Mouse (Mus musculus): Measurements from ENCODE around the gene AA467197. TPM values are rescaled to one million over a fixed set of nuclear protein-coding genes. Genes with fewer than 3 reads are reported as not detected.

The AA467197 gene
- polyA plus RNA-seq, 1 experiment from 2014 or later = not detected

DNA sequence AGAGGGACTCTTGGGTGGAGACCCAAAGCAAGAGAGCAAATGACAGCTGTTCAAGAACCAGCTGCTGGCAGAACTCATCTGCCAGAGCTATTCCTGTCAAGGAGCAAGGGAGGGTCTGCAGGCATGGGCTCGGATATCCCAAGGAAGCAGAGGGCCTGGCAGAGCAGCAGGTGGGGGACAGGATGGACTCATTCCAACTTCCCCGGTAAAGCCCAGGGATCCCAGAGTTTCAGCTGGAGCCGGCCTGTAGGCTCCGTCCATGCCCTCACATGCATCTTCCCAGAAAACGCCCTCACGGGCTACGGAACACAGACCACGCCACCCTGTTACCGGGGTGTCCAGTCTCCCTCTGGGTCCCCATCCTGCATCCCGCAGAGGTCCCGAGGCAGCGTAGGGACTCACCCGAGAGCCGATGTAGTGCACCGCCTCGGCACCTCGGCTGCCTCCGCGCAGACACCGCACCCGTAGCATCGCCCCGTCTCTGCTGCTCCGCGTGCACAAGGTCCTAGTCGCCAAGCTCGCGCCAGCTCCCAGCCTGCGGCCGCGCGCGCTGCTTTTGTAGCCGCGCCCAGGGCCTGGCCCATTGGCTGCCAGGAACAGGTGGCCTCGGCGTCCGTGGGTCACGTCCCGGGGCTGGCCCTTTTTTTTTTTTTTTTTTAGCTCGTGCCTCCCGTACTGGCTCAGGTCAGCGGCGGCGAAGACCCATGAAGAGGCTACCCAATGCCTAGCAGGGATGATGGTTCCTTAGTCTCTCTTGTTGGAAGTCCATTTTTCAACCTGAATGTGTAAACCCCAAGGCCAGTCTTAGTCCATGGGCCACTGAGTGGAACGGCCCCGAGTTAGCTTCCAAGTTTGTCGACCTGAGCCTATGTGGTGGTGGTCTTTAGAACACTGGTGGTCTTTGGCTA, 25.8 kb upstream of the AA467197 start, which contains the start of gene Gatm:
TSS of gene Gatm (minus strand) at position 558 of the 908 bp plus-strand sequence.
- H3K4me2 ChIP-seq (replicated peaks; ENCODE audit: low read depth, low read length) = peak within 1 kb of the TSS; percentile 91
- H3K9ac ChIP-seq (ENCODE audit: low read depth, low read length) = peak within 1 kb of the TSS; percentile 60
- peak; percentile 97 for ATAC-seq (ENCODE audit: low FRiP score, low TSS enrichment)
- 3% methylated on average over 48 of the region's 48 CpGs for WGBS
- H3K27ac ChIP-seq (ENCODE audit: low read depth, low read length) = no peak within 1 kb of the TSS
- no peaks in the 10 kb centered on the region for H3K9me3 ChIP-seq (ENCODE audit: control insufficient read depth, low read length)
- H3K36me3 ChIP-seq (ENCODE audit: control insufficient read depth, insufficient read depth, low read length) = no peaks in the 10 kb centered on the region
- no peaks in the 10 kb centered on the region for H3K4me1 ChIP-seq (ENCODE audit: control insufficient read depth, insufficient read depth, low read length)
- H3K4me3 ChIP-seq (ENCODE audit: low read length) = peak within 1 kb of the TSS; percentile 53
- peaks cover 7% of the 10 kb centered on the region; the same call in 1 of the 2 replicates for H3K27me3 ChIP-seq (ENCODE audit: control insufficient read depth, insufficient read depth, low read length)

DNA sequence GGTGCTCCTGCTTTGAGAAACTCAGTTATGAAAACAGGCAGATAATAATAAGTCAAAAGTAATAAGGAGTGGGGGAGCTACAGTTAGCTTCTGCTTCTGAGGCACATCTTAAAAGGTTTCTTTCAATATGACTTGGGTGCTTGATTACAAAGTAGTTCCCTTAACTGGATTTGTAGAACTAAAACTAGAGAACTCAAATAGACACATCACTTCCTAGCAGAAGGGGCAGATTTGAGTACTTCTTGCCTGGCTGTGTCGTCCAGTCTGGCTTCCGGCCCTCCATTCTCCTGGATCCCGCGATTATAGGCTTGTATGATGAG, 25.2 kb upstream of the AA467197 start:
- H3K27ac ChIP-seq (ENCODE audit: low read depth, low read length) = no peak overlapping the region
- peak overlapping the region; percentile 53; the same call in 1 of the 2 replicates for H3K4me3 ChIP-seq (ENCODE audit: low read length)
- peak overlapping the region; percentile 91 for H3K4me2 ChIP-seq (replicated peaks; ENCODE audit: low read depth, low read length)
- H3K4me1 ChIP-seq (ENCODE audit: control insufficient read depth, insufficient read depth, low read length) = no peaks in the 10 kb centered on the region
- no peak for ATAC-seq (ENCODE audit: low FRiP score, low TSS enrichment)
- no peaks in the 10 kb centered on the region for H3K36me3 ChIP-seq (ENCODE audit: control insufficient read depth, insufficient read depth, low read length)
- peaks cover 7% of the 10 kb centered on the region; the same call in 1 of the 2 replicates for H3K27me3 ChIP-seq (ENCODE audit: control insufficient read depth, insufficient read depth, low read length)
- 86% methylated on average over 4 of the region's 4 CpGs for WGBS
- H3K9ac ChIP-seq (ENCODE audit: low read depth, low read length) = no peak overlapping the region
- H3K9me3 ChIP-seq (ENCODE audit: control insufficient read depth, low read length) = no peaks in the 10 kb centered on the region

DNA sequence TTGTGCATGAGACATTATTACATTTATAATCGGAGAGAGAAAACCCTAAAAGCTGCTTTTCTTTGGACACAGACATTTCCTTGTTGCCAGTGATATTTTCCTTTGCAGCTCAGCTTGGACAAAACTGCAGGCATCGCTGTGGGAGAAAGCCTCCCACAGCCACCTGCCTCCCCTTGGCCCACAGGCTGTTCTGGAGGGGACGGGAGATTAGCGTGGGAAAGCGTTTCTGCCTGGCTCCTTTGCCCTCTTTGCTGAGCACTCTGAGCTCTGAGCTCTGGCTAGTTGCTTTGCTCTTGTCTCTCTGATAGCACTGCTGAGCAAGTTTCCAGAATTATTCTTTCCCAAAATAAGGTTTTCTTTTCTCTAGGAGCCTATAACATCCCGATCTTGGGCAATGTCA, 20.5 kb upstream of the AA467197 start:
- Histone ChIP-seq H3K9me3 (ENCODE audit: control insufficient read depth, low read length) (no peaks in the 10 kb centered on the region), H3K4me2 (replicated peaks; ENCODE audit: low read depth, low read length) (no peak overlapping the region), H3K27me3 (ENCODE audit: control insufficient read depth, insufficient read depth, low read length) (0 out of 2 replicates have a peak, but pooled peaks cover 4% of the 10 kb centered on the region), H3K4me3 (ENCODE audit: low read length) (no peak overlapping the region), H3K27ac (ENCODE audit: low read depth, low read length) (no peak overlapping the region), H3K4me1 (ENCODE audit: control insufficient read depth, insufficient read depth, low read length) (no peaks in the 10 kb centered on the region), H3K9ac (ENCODE audit: low read depth, low read length) (no peak overlapping the region), H3K36me3 (ENCODE audit: control insufficient read depth, insufficient read depth, low read length) (no peaks in the 10 kb centered on the region)
- ATAC-seq (ENCODE audit: low FRiP score, low TSS enrichment) = no peak
- WGBS = 73% methylated on average over 6 of the region's 6 CpGs

DNA sequence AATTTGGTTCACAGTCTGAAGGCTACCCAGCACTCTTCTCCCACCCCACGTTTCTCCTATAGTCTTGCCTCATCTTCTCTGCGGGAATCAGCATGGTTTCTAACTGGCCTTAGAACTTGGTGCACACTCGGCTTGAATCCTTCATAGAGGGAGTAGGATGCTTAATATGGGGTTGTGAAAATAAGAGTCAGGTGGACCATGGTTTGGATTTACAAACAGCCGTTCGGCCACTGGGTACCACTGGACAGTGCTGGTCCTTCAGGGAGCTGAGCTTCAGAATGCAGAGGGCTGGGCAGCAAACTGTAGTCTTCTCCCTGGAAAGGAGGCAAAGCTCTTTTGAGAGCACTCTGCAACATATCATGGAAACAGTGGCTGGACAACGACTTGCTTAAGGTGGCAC, 19.0 kb upstream of the AA467197 start:
- Histone ChIP-seq H3K4me1 (ENCODE audit: control insufficient read depth, insufficient read depth, low read length) (no peaks in the 10 kb centered on the region), H3K9ac (ENCODE audit: low read depth, low read length) (no peak overlapping the region), H3K27me3 (ENCODE audit: control insufficient read depth, insufficient read depth, low read length) (no peaks in the 10 kb centered on the region), H3K4me2 (replicated peaks; ENCODE audit: low read depth, low read length) (no peak overlapping the region), H3K9me3 (ENCODE audit: control insufficient read depth, low read length) (no peaks in the 10 kb centered on the region), H3K27ac (ENCODE audit: low read depth, low read length) (no peak overlapping the region), H3K4me3 (ENCODE audit: low read length) (no peak overlapping the region), H3K36me3 (ENCODE audit: control insufficient read depth, insufficient read depth, low read length) (no peaks in the 10 kb centered on the region)
- no peak for ATAC-seq (ENCODE audit: low FRiP score, low TSS enrichment)
- 83% methylated on average over 6 of the region's 6 CpGs for WGBS

DNA sequence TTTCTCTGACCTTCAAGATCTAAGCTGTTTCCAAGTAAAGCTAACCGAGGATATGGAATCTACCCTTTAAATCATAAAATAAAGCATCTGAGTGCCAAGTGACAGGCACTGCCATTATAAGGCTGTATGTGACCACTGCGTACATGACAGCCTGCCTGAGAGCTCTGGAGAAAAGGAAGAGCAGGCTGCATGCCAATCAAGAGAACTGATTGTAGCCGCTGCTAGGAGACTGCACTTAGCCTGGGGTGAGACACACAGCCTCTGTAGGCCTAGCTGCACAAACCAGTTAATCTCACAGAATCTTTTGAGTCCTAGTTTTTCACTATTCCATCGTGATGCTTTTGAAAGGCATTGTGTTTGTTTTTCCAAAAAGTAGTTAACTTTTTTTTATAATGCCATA, 18.1 kb upstream of the AA467197 start:
- Histone ChIP-seq H3K27ac (ENCODE audit: low read depth, low read length) (no peak overlapping the region), H3K4me3 (ENCODE audit: low read length) (no peak overlapping the region), H3K4me1 (ENCODE audit: control insufficient read depth, insufficient read depth, low read length) (no peaks in the 10 kb centered on the region), H3K9me3 (ENCODE audit: control insufficient read depth, low read length) (no peaks in the 10 kb centered on the region), H3K36me3 (ENCODE audit: control insufficient read depth, insufficient read depth, low read length) (no peaks in the 10 kb centered on the region), H3K4me2 (replicated peaks; ENCODE audit: low read depth, low read length) (no peak overlapping the region), H3K27me3 (ENCODE audit: control insufficient read depth, insufficient read depth, low read length) (no peaks in the 10 kb centered on the region), H3K9ac (ENCODE audit: low read depth, low read length) (no peak overlapping the region)
- 68% methylated on average over 4 of the region's 4 CpGs for WGBS
- ATAC-seq (ENCODE audit: low FRiP score, low TSS enrichment) = no peak

DNA sequence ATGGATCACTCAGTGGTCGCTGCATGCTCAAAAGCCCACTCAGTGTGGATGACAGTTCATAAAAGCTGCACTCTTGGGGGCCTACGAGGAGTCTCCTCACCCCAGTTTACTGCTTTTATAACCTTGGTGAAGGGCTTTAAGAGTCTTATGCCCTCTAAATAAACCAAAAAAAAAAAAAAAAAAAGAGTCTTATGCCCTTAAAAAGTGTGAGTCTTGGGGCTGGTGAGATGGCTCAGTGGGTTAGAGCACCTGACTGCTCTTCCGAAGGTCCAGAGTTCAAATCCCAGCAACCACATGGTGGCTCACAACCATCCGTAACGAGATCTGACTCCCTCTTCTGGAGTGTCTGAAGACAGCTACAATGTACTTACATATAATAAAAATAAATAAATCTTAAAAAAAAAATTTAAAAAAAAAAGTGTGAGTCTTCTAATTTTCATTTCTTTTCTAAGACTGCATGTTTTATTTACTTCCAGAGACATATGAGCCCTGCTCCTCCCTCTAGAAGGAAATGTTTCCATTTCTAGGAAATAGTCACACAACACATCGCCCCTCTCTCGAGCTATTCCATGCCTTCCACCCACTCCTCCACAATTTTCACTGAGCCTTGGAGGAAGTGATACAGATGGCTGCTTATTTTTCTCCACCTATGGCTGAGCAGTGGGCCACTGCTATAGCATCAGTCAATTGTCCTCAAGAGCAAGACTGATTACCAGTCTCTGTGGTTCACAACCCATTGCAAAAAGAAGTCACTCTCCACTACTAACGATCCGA, 15.3 kb upstream of the AA467197 start:
- H3K4me2 ChIP-seq (replicated peaks; ENCODE audit: low read depth, low read length) = no peak overlapping the region
- H3K36me3 ChIP-seq (ENCODE audit: control insufficient read depth, insufficient read depth, low read length) = no peaks in the 10 kb centered on the region
- no peaks in the 10 kb centered on the region for H3K4me1 ChIP-seq (ENCODE audit: control insufficient read depth, insufficient read depth, low read length)
- H3K9ac ChIP-seq (ENCODE audit: low read depth, low read length) = no peak overlapping the region
- no peak overlapping the region for H3K27ac ChIP-seq (ENCODE audit: low read depth, low read length)
- no peaks in the 10 kb centered on the region for H3K27me3 ChIP-seq (ENCODE audit: control insufficient read depth, insufficient read depth, low read length)
- ATAC-seq (ENCODE audit: low FRiP score, low TSS enrichment) = no peak
- no peaks in the 10 kb centered on the region for H3K9me3 ChIP-seq (ENCODE audit: control insufficient read depth, low read length)
- WGBS = 64% methylated on average over 8 of the region's 9 CpGs
- no peak overlapping the region for H3K4me3 ChIP-seq (ENCODE audit: low read length)

DNA sequence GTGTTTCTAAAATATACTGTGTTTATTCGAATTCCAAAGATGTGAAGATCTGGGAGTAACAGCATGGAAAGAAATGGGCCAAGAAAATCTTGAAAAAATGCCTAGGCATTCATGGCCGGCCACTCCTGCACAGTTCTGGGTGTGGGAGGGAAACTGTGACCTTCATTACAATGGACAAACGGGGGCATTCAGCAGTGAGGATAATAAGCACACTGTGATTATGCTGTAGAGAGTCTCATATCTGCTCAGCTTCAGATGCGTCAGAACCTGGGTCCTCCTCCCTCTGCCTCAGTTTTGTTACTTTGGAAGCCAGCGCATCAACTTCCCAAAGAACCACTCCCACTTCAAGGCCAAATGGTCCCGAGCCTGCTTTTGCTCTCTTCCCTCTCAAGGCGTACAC, 10.9 kb upstream of the AA467197 start:
- 40% methylated on average over 7 of the region's 7 CpGs for WGBS
- ATAC-seq (ENCODE audit: low FRiP score, low TSS enrichment) = no peak
- Histone ChIP-seq H3K4me2 (replicated peaks; ENCODE audit: low read depth, low read length) (no peak overlapping the region), H3K36me3 (ENCODE audit: control insufficient read depth, insufficient read depth, low read length) (no peaks in the 10 kb centered on the region), H3K4me3 (ENCODE audit: low read length) (no peak overlapping the region), H3K27me3 (ENCODE audit: control insufficient read depth, insufficient read depth, low read length) (no peaks in the 10 kb centered on the region), H3K9me3 (ENCODE audit: control insufficient read depth, low read length) (no peaks in the 10 kb centered on the region), H3K9ac (ENCODE audit: low read depth, low read length) (no peak overlapping the region), H3K27ac (ENCODE audit: low read depth, low read length) (no peak overlapping the region), H3K4me1 (ENCODE audit: control insufficient read depth, insufficient read depth, low read length) (no peaks in the 10 kb centered on the region)

DNA sequence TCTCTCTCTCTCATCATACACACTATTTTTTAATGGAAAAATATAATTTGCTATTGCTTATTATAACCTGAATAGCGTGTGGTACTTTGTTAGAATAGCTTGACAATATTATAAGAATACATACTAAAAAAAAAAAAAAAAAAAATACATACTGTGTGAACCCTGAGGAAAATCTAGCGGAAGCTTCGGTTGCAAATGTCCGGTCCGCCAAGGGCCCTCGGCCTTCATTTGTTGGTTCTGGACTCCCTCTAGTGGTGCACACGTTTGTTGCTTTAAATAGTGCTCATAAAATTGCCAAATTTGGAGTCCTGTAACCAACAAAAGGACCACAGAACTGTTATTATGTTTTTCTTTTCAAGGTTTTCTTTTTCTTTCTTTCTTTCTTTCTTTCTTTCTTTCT, 7.8 kb upstream of the AA467197 start:
- Histone ChIP-seq H3K36me3 (ENCODE audit: control insufficient read depth, insufficient read depth, low read length) (peaks cover 18% of the 10 kb centered on the region), H3K4me3 (ENCODE audit: low read length) (no peak overlapping the region), H3K9me3 (ENCODE audit: control insufficient read depth, low read length) (no peaks in the 10 kb centered on the region), H3K27me3 (ENCODE audit: control insufficient read depth, insufficient read depth, low read length) (no peaks in the 10 kb centered on the region), H3K9ac (ENCODE audit: low read depth, low read length) (no peak overlapping the region), H3K4me1 (ENCODE audit: control insufficient read depth, insufficient read depth, low read length) (peaks cover 4% of the 10 kb centered on the region; the same call in 1 of the 2 replicates), H3K27ac (ENCODE audit: low read depth, low read length) (no peak overlapping the region), H3K4me2 (replicated peaks; ENCODE audit: low read depth, low read length) (no peak overlapping the region)
- ATAC-seq (ENCODE audit: low FRiP score, low TSS enrichment) = no peak
- under 1% methylated on average over 7 of the region's 7 CpGs for WGBS

DNA sequence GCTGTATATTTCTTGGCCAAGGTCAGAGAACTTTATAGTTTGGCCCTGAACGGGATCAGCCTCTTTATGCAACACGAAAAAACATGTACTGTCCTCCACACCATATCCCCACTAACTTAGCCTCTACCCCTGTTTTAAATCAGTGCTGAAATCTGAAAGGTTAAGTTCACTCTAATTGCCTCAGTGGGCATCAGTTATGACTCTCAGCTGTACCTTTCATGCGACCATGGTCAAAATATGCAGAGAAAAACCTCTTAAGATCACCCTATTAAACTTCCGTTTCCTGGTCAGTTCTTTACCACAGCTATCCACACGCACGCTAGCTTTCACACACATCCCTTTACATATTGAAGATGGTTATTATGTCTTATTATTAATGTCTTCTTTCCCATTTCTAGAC, 6.9 kb upstream of the AA467197 start:
- H3K9me3 ChIP-seq (ENCODE audit: control insufficient read depth, low read length) = no peaks in the 10 kb centered on the region
- peaks cover 19% of the 10 kb centered on the region for H3K36me3 ChIP-seq (ENCODE audit: control insufficient read depth, insufficient read depth, low read length)
- H3K9ac ChIP-seq (ENCODE audit: low read depth, low read length) = no peak overlapping the region
- peak overlapping the region; percentile 99 for H3K4me3 ChIP-seq (ENCODE audit: low read length)
- H3K27ac ChIP-seq (ENCODE audit: low read depth, low read length) = no peak overlapping the region
- H3K4me2 ChIP-seq (replicated peaks; ENCODE audit: low read depth, low read length) = peak overlapping the region; percentile 98
- 66% methylated on average over 6 of the region's 6 CpGs for WGBS
- peaks cover 4% of the 10 kb centered on the region; the same call in 1 of the 2 replicates for H3K4me1 ChIP-seq (ENCODE audit: control insufficient read depth, insufficient read depth, low read length)
- no peak for ATAC-seq (ENCODE audit: low FRiP score, low TSS enrichment)
- no peaks in the 10 kb centered on the region for H3K27me3 ChIP-seq (ENCODE audit: control insufficient read depth, insufficient read depth, low read length)

Measured in kidney, embryonic 14.5 days (tissue).